14 mouse cellular contexts compared by ENCODE assay signal in genomic region chr10:43272381-43272780, GRCm38 (mm10). TPM values are rescaled to one million over a fixed set of nuclear protein-coding genes. Genes with fewer than 3 reads are reported as not detected.
A peak's percentile ranks its signal among the peaks of the same experiment; 100 is the strongest.
DNase-seq lines count a peak whose midpoint lies in the region; ATAC-seq and TF ChIP-seq lines count a peak whose summit lies in the region.
"Had no signal": no experiment of that assay in that cellular context is flagged by ENCODE, and none has a peak within 500 bp of the region (broad histone marks: within the 10 kb centered on the region; RNA-seq: fewer than 3 reads in every experiment).

No protein-coding gene starts in this region.

- H3K4me2 ChIP-seq in hindbrain, embryonic 11.5 days (replicated peaks; ENCODE audit: low read depth, low read length) = no peak overlapping the region
- no peak overlapping the region for H3K4me2 ChIP-seq in midbrain, embryonic 13.5 days (replicated peaks)
- H3K4me2 ChIP-seq in midbrain, embryonic 16.5 days (ENCODE audit: low read length) = no peak overlapping the region
- H3K4me2 ChIP-seq in midbrain, postnatal 0 days (ENCODE audit: low read depth, low read length, poor library complexity, severe bottlenecking) = no peak overlapping the region
- H3K4me2 ChIP-seq: limb, embryonic 13.5 days had no signal

- 0 out of 2 replicates have a peak, but pooled peaks cover 2% of the 10 kb centered on the region for H3K9me3 ChIP-seq in hindbrain, embryonic 10.5 days
- no peaks in the 10 kb centered on the region for H3K9me3 ChIP-seq in hindbrain, embryonic 11.5 days (ENCODE audit: control insufficient read depth, low read length)
- H3K9me3 ChIP-seq in midbrain, embryonic 13.5 days = no peaks in the 10 kb centered on the region
- H3K9me3 ChIP-seq in midbrain, embryonic 16.5 days (replicated peaks; ENCODE audit: control insufficient read depth, low read length, poor library complexity, severe bottlenecking) = no peaks in the 10 kb centered on the region
- H3K9me3 ChIP-seq in embryonic facial prominence, embryonic 10.5 days = 0 out of 2 replicates have a peak, but pooled peaks cover 3% of the 10 kb centered on the region
- H3K9me3 ChIP-seq in midbrain, postnatal 0 days (ENCODE audit: low read length) = no peaks in the 10 kb centered on the region
- H3K9me3 ChIP-seq: limb, embryonic 13.5 days had no signal

- H3K27me3 ChIP-seq in hindbrain, embryonic 10.5 days (ENCODE audit: insufficient read depth, poor library complexity, severe bottlenecking) = no peaks in the 10 kb centered on the region
- no peaks in the 10 kb centered on the region for H3K27me3 ChIP-seq in hindbrain, embryonic 11.5 days (ENCODE audit: control insufficient read depth, insufficient read depth, low read length)
- H3K27me3 ChIP-seq in midbrain, embryonic 13.5 days = no peaks in the 10 kb centered on the region
- H3K27me3 ChIP-seq in midbrain, embryonic 16.5 days (ENCODE audit: control insufficient read depth, insufficient read depth, low read depth, low read length) = no peaks in the 10 kb centered on the region
- H3K27me3 ChIP-seq in embryonic facial prominence, embryonic 10.5 days (replicated peaks; ENCODE audit: low read depth, poor library complexity, severe bottlenecking) = no peaks in the 10 kb centered on the region
- H3K27me3 ChIP-seq in midbrain, postnatal 0 days (ENCODE audit: insufficient read depth, low read length) = no peaks in the 10 kb centered on the region
- H3K27me3 ChIP-seq: limb, embryonic 13.5 days had no signal

- no peak overlapping the region for H3K9ac ChIP-seq in hindbrain, embryonic 11.5 days (ENCODE audit: low read depth, low read length)
- H3K9ac ChIP-seq in midbrain, embryonic 13.5 days (replicated peaks) = no peak overlapping the region
- H3K9ac ChIP-seq in midbrain, embryonic 16.5 days (ENCODE audit: low read depth, low read length) = no peak overlapping the region
- H3K9ac ChIP-seq in midbrain, postnatal 0 days (replicated peaks; ENCODE audit: low read length, poor library complexity, severe bottlenecking) = no peak overlapping the region
- H3K9ac ChIP-seq: limb, embryonic 13.5 days; liver, embryonic 14.5 days had no signal

- TF ChIP-seq CTCF in midbrain, postnatal 0 days (IDR thresholded peaks at IDR 0.05) = no peak

- H3K27ac ChIP-seq in hindbrain, embryonic 10.5 days = 0 out of 2 replicates have a peak overlapping the region, but pooled peaks have one; percentile 5
- no peak overlapping the region for H3K27ac ChIP-seq in hindbrain, embryonic 11.5 days (ENCODE audit: low read depth, low read length)
- peak overlapping the region; percentile 48; the same call in 1 of the 2 replicates for H3K27ac ChIP-seq in midbrain, embryonic 13.5 days
- no peak overlapping the region for H3K27ac ChIP-seq in midbrain, embryonic 16.5 days (ENCODE audit: low read length)
- H3K27ac ChIP-seq in embryonic facial prominence, embryonic 10.5 days (replicated peaks) = 0 out of 2 replicates have a peak overlapping the region, but pooled peaks have one; percentile 30
- H3K27ac ChIP-seq in midbrain, postnatal 0 days (ENCODE audit: low read depth, low read length) = peak overlapping the region; percentile 26; the same call in 1 of the 2 replicates
- H3K27ac ChIP-seq: limb, embryonic 13.5 days; liver, embryonic 14.5 days had no signal

- 0 out of 2 replicates have a peak, but pooled peaks cover 6% of the 10 kb centered on the region for H3K4me1 ChIP-seq in hindbrain, embryonic 10.5 days (replicated peaks)
- H3K4me1 ChIP-seq in hindbrain, embryonic 11.5 days (replicated peaks; ENCODE audit: control insufficient read depth, insufficient read depth, low read length) = 0 out of 2 replicates have a peak, but pooled peaks cover 2% of the 10 kb centered on the region
- peaks cover 24% of the 10 kb centered on the region for H3K4me1 ChIP-seq in midbrain, embryonic 13.5 days (replicated peaks)
- H3K4me1 ChIP-seq in midbrain, embryonic 16.5 days (ENCODE audit: control insufficient read depth, insufficient read depth, low read length) = peaks cover 6% of the 10 kb centered on the region
- peaks cover 13% of the 10 kb centered on the region for H3K4me1 ChIP-seq in embryonic facial prominence, embryonic 10.5 days
- no peaks in the 10 kb centered on the region for H3K4me1 ChIP-seq in midbrain, postnatal 0 days (ENCODE audit: insufficient read depth, low read length)

- H3K36me3 ChIP-seq in hindbrain, embryonic 10.5 days = no peaks in the 10 kb centered on the region
- no peaks in the 10 kb centered on the region for H3K36me3 ChIP-seq in hindbrain, embryonic 11.5 days (ENCODE audit: control insufficient read depth, insufficient read depth, low read length)
- no peaks in the 10 kb centered on the region for H3K36me3 ChIP-seq in midbrain, embryonic 13.5 days
- no peaks in the 10 kb centered on the region for H3K36me3 ChIP-seq in midbrain, embryonic 16.5 days (ENCODE audit: control insufficient read depth, insufficient read depth, low read length)
- H3K36me3 ChIP-seq in embryonic facial prominence, embryonic 10.5 days (replicated peaks) = no peaks in the 10 kb centered on the region
- no peaks in the 10 kb centered on the region for H3K36me3 ChIP-seq in midbrain, postnatal 0 days (ENCODE audit: insufficient read depth, low read length)
- H3K36me3 ChIP-seq: limb, embryonic 13.5 days had no signal

- no peak overlapping the region for H3K4me3 ChIP-seq in hindbrain, embryonic 10.5 days
- no peak overlapping the region for H3K4me3 ChIP-seq in hindbrain, embryonic 11.5 days (ENCODE audit: low read depth, low read length)
- no peak overlapping the region for H3K4me3 ChIP-seq in midbrain, embryonic 13.5 days (replicated peaks)
- H3K4me3 ChIP-seq in midbrain, embryonic 16.5 days (ENCODE audit: low read depth, low read length) = no peak overlapping the region
- H3K4me3 ChIP-seq in embryonic facial prominence, embryonic 10.5 days = no peak overlapping the region
- no peak overlapping the region for H3K4me3 ChIP-seq in midbrain, postnatal 0 days (ENCODE audit: low read depth, low read length)
- H3K4me3 ChIP-seq: limb, embryonic 13.5 days had no signal

- WGBS in hindbrain, embryonic 10.5 days = 68% methylated on average over 4 of the region's 4 CpGs
- WGBS in hindbrain, embryonic 11.5 days = 61% methylated on average over 4 of the region's 4 CpGs
- WGBS in midbrain, embryonic 13.5 days = 57% methylated on average over 4 of the region's 4 CpGs
- 50% methylated on average over 4 of the region's 4 CpGs for WGBS in midbrain, embryonic 16.5 days
- 48% methylated on average over 4 of the region's 4 CpGs for WGBS in embryonic facial prominence, embryonic 10.5 days
- 59% methylated on average over 4 of the region's 4 CpGs for WGBS in midbrain, postnatal 0 days

- no peak for DNase-seq in hindbrain, embryonic 10.5 days (ENCODE audit: low spot score)
- DNase-seq in hindbrain, embryonic 11.5 days (ENCODE audit: low spot score) = no peak
- no peak for DNase-seq in embryonic facial prominence, embryonic 10.5 days (ENCODE audit: low spot score)
- DNase-seq in midbrain, postnatal 0 days (ENCODE audit: low spot score) = no peak
- DNase-seq in thymus, postnatal 36 days = no peak
- DNase-seq: adrenal gland, postnatal 36 days; cerebellum, adult 9-11 months; gastrocnemius, postnatal 25 days; right cerebral cortex, adult 18-20 months; spleen, adult 18-20 months had no signal

- no peak for ATAC-seq in hindbrain, embryonic 11.5 days (ENCODE audit: low FRiP score)
- ATAC-seq in midbrain, embryonic 13.5 days = 0 out of 2 replicates have a peak, but pooled peaks have one; percentile 27
- ATAC-seq in midbrain, embryonic 16.5 days = no peak
- ATAC-seq in midbrain, postnatal 0 days (ENCODE audit: low FRiP score) = no peak

RNA-seq across cellular contexts. Expression of gene Pdss2, which starts 51.1 kb away (rescaled TPM):
- 13.4 and 15.5 TPM in 2 replicates for polyA plus RNA-seq in hindbrain, embryonic 10.5 days (2016; fragmentation: Nextera tagmentation; extraction: Ambion mirVana)
- polyA plus RNA-seq in hindbrain, embryonic 11.5 days (2014; fragmentation: Nextera tagmentation; extraction: Ambion mirVana) = 15.2 and 18.4 TPM in 2 replicates
- polyA plus RNA-seq in midbrain, embryonic 13.5 days (2015; fragmentation: Nextera tagmentation; extraction: Ambion mirVana) = 17.8 TPM in 2 replicates
- polyA plus RNA-seq in midbrain, embryonic 16.5 days (2015; fragmentation: Nextera tagmentation; extraction: Ambion mirVana) = 16.8 and 21.6 TPM in 2 replicates
- 15.5 and 15.9 TPM in 2 replicates for polyA plus RNA-seq in embryonic facial prominence, embryonic 10.5 days (2016; fragmentation: Nextera tagmentation; extraction: Ambion mirVana)
- 17.6 and 19.7 TPM in 2 replicates for total RNA-seq in midbrain, postnatal 0 days (2014; rRNA removed)
- polyA plus RNA-seq in midbrain, postnatal 0 days (2015; fragmentation: Nextera tagmentation; extraction: Ambion mirVana) = 16.6 and 17.6 TPM in 2 replicates

Comparison
In these comparisons a context has a peak if more than half of its experiments do, and no peak if none do; other contexts are left out.
1. H3K27ac ChIP-seq: peak in hindbrain, embryonic 10.5 days (single experiment), midbrain, embryonic 13.5 days (single experiment), embryonic facial prominence, embryonic 10.5 days (single experiment) and midbrain, postnatal 0 days (single experiment); none in hindbrain, embryonic 11.5 days (single experiment) and midbrain, embryonic 16.5 days (single experiment).